Mouse (Mus musculus) skeletal muscle tissue, postnatal 0 days (tissue): ENCODE data around the gene Akap1. TPM values are rescaled to one million over a fixed set of nuclear protein-coding genes. Genes with fewer than 3 reads are reported as not detected.

ENCODE experiments used
- polyA plus RNA-seq: library from polyadenylated mRNA; unstranded; fragments of >200 nt; fragmentation: Nextera tagmentation; extraction: Ambion mirVana; gene quantifications from 2 replicates; pipeline ENCODE4 v1.2.1, GENCODE M21; 2015

Akap1 gene
- polyA plus RNA-seq = 54.1 and 55.3 TPM in 2 replicates

DNA sequence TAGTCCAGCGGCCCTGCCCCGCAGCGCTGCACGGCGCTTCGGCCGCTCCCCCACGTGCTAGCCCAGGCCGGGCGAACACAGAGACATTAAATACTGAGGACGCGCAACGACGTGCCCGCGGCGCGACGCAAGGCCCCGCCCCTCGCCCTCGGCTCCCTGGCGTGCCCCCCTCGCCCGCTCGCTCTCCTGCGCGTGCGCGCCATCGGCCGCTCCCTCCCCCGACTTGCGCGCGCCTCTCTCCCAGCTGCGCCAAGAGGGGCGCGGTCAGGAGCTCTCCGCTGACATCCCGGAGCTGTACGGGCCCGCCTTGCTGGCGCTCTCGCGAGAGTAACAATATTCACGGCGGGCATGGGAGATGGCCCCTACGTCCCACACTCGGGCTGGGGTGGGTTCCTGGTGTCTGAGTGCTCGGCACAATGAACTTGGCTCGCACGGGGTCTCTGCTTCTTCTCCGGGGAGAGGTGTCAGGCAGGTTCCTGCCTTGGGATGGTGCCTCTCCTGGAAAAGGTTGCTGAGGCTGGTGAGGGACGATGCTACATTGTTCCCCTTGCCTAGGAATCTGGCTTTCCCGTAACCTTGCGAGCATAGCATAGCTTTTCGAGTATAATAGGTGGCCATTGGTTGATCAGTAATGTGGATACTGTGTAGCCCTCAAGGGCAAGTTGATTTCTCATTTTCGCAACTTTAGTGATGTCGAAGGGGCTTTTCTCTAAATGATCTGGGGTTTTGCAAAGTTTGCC is at the start of gene Akap1:
Gene Akap1 (minus strand): TSS at position 129 of the 740 bp plus-strand sequence.

Other genes with a start within 250 kb of the Akap1 start
- gene Msi2, start 146.1 kb downstream of the Akap1 start, polyA plus RNA-seq = 20.6 and 22.7 TPM in 2 replicates
- 38.8 and 46.7 TPM in 2 replicates for gene Scpep1, start 90.9 kb upstream of the Akap1 start, polyA plus RNA-seq
- not detected in 2 replicates for gene Elobl, start 102.3 kb upstream of the Akap1 start, polyA plus RNA-seq
- gene Coil, start 105.7 kb upstream of the Akap1 start, polyA plus RNA-seq = 5.3 and 6.3 TPM in 2 replicates
- 20.1 and 24.0 TPM in 2 replicates for gene Trim25, start 134.8 kb upstream of the Akap1 start, polyA plus RNA-seq
- 1.8 TPM in 2 replicates for gene Dgke, start 202.3 kb upstream of the Akap1 start, polyA plus RNA-seq
- gene Gm525, start 209.3 kb upstream of the Akap1 start, polyA plus RNA-seq = 0.71 and 0.99 TPM in 2 replicates